Mouse (Mus musculus) megakaryocyte, embryonic 14.5 days (primary cell): ENCODE measurements around the gene Chd1l. TPM values are rescaled to one million over a fixed set of nuclear protein-coding genes. Genes with fewer than 3 reads are reported as not detected.

Source experiments
- H3K27me3 ChIP-seq: replicated peaks from 2 replicates; pipeline ENCODE3; 2012; ENCODE audit warnings: inconsistent platforms
- H3K36me3 ChIP-seq: replicated peaks from 2 replicates; pipeline ENCODE3; 2012; ENCODE audit warnings: low read length, inconsistent platforms, mixed read lengths
- H3K4me1 ChIP-seq: 2 replicates; pipeline ENCODE4 v1.6.1; 2012; ENCODE audit warnings: inconsistent platforms
- H3K4me3 ChIP-seq: replicated peaks from 2 replicates; pipeline ENCODE3; 2012; ENCODE audit warnings: moderate library complexity, mild to moderate bottlenecking, inconsistent platforms
- H3K9me3 ChIP-seq: 2 replicates; pipeline ENCODE4 v1.6.1; 2012; ENCODE audit warnings: inconsistent platforms
- FLI1 ChIP-seq: IDR thresholded peaks from 2 replicates; pipeline ENCODE4 v1.6.1; 2012; ENCODE audit warnings: low read length, inconsistent platforms, mixed read lengths
- GATA1 ChIP-seq: IDR thresholded peaks from 3 replicates; pipeline ENCODE4 v1.6.1; 2012; ENCODE audit warnings: mixed read lengths, low read length, inconsistent platforms, borderline replicate concordance
- polyA plus RNA-seq: library from polyadenylated mRNA; stranded (reverse); fragments of >175 nt; gene quantifications from 2 replicates; pipeline ENCODE4 v1.2.3, GENCODE M21; 2012; ENCODE audit warnings: low replicate concordance; ENCODE audit not compliant: insufficient read depth

Gene Chd1l
- polyA plus RNA-seq, 1 experiment: 3.5 TPM

- Histone ChIP-seq H3K4me1 (no peaks in the 10 kb centered on the region), H3K9me3 (no peaks in the 10 kb centered on the region)
- no peak for TF ChIP-seq FLI1
- no peak for TF ChIP-seq GATA1
Observed at GRCm38 (mm10) chr3:97648518-97648917, 38.5 kb upstream of the Chd1l start.

GRCm38 (mm10) chr3:97642001-97642400, 32.0 kb upstream of the Chd1l start:
- Histone ChIP-seq H3K27me3 (no peaks in the 10 kb centered on the region), H3K9me3 (no peaks in the 10 kb centered on the region), H3K4me3 (no peak overlapping the region), H3K36me3 (no peaks in the 10 kb centered on the region), H3K4me1 (no peaks in the 10 kb centered on the region)
- no peak for TF ChIP-seq GATA1
- no peak for TF ChIP-seq FLI1

More at GRCm38 (mm10) chr3:97648518-97648917, 38.5 kb upstream of the Chd1l start:
- Histone ChIP-seq H3K27me3 (no peaks in the 10 kb centered on the region), H3K36me3 (no peaks in the 10 kb centered on the region), H3K4me3 (no peak overlapping the region)

- Histone ChIP-seq H3K4me1 (no peaks in the 10 kb centered on the region), H3K27me3 (no peaks in the 10 kb centered on the region), H3K9me3 (no peaks in the 10 kb centered on the region), H3K36me3 (no peaks in the 10 kb centered on the region), H3K4me3 (no peak overlapping the region)
- TF ChIP-seq FLI1: no peak
- TF ChIP-seq GATA1: no peak
Observed at GRCm38 (mm10) chr3:97641396-97641795, 31.4 kb upstream of the Chd1l start.

GRCm38 (mm10) chr3:97634288-97634761, 24.3 kb upstream of the Chd1l start:
- Histone ChIP-seq H3K36me3 (no peaks in the 10 kb centered on the region), H3K9me3 (no peaks in the 10 kb centered on the region), H3K27me3 (no peaks in the 10 kb centered on the region), H3K4me1 (no peaks in the 10 kb centered on the region; the same call in 1 of the 2 replicates), H3K4me3 (no peak overlapping the region)
- TF ChIP-seq GATA1: no peak
- no peak for TF ChIP-seq FLI1

- no peaks in the 10 kb centered on the region for H3K27me3 ChIP-seq
- H3K4me3 ChIP-seq: no peak overlapping the region
- peaks cover 7% of the 10 kb centered on the region for H3K4me1 ChIP-seq
- H3K36me3 ChIP-seq: no peaks in the 10 kb centered on the region
- TF ChIP-seq FLI1 (no peak), GATA1 (no peak)
- no peaks in the 10 kb centered on the region for H3K9me3 ChIP-seq
Observed at GRCm38 (mm10) chr3:97633456-97633855, 23.5 kb upstream of the Chd1l start.

DNA sequence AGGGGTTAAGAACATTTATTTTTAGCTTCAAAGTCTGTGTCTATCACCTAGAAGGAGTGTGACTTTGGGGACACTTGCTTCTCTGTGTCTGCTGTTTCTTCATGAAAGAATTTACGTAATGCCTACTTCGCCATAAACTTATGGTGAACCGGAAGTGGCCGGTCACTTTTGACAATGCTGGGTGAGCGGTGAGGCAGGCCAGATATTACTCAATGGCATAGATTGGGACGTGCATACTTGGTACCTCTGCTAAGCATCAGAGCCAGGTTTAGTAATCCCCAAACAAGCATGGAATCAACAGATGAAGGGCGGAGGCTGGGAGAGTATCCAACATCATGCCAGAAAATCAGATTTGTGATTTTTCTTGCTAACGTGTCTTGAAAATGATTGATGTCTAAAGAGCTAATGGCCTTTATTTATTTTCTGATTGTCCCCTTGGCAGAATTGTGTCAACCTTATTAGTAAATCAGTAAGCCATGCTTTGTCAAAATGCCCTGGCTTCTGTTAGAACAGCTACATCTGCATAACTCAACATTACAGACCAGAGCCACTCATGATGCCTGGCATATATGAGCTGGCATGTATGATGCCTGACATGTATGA, 21.4 kb upstream of the Chd1l start:
- no peak overlapping the region for H3K4me3 ChIP-seq
- no peaks in the 10 kb centered on the region for H3K27me3 ChIP-seq
- H3K9me3 ChIP-seq: no peaks in the 10 kb centered on the region
- H3K4me1 ChIP-seq: peaks cover 13% of the 10 kb centered on the region
- no peaks in the 10 kb centered on the region for H3K36me3 ChIP-seq
- no peak for TF ChIP-seq FLI1

DNA sequence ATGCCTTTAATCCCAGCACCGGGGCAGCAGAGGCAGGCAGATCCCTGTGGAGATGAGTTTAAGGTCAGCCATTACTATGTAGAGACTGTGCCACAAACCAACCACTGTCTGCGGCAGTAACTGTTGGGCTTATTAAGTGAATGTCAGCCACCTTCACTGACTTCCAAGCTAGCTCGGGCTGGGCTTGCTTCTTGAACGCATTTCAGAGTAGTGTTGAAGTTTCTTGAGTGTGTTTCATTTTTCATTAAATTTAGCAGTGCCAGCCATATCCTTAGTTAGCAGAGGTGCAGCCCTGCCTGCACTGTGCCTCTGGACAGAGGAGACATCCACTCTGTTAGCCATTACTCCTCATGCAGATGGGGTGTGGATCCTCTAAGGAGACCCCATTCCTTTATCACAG, 20.7 kb upstream of the Chd1l start:
- no peak overlapping the region for H3K4me3 ChIP-seq
- H3K4me1 ChIP-seq: peaks cover 13% of the 10 kb centered on the region
- no peak for TF ChIP-seq FLI1
- no peak for TF ChIP-seq GATA1
- H3K9me3 ChIP-seq: no peaks in the 10 kb centered on the region
- no peaks in the 10 kb centered on the region for H3K27me3 ChIP-seq
- H3K36me3 ChIP-seq: no peaks in the 10 kb centered on the region

DNA sequence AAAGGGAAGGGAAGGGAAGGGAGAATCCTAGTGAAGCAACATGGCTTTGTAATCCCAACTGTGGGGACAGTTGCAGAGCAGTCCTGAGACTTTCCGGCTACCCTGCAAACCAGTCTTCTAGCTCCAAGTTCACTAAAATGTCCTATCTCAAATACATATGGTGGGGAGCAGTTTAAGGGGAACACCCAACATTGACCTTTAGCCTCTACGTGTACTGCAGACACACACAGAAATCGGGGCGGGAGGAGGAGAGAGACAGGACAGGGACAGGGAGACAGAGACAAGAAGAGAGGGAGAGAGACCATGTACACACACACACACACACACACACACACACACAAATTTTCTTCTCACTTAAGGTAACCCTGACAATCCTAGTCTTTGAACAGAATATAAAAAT, 19.9 kb upstream of the Chd1l start:
- no peaks in the 10 kb centered on the region for H3K9me3 ChIP-seq
- H3K27me3 ChIP-seq: no peaks in the 10 kb centered on the region
- no peaks in the 10 kb centered on the region for H3K36me3 ChIP-seq
- no peak overlapping the region for H3K4me3 ChIP-seq
- H3K4me1 ChIP-seq: peaks cover 13% of the 10 kb centered on the region
- TF ChIP-seq FLI1 (no peak), GATA1 (no peak)

DNA sequence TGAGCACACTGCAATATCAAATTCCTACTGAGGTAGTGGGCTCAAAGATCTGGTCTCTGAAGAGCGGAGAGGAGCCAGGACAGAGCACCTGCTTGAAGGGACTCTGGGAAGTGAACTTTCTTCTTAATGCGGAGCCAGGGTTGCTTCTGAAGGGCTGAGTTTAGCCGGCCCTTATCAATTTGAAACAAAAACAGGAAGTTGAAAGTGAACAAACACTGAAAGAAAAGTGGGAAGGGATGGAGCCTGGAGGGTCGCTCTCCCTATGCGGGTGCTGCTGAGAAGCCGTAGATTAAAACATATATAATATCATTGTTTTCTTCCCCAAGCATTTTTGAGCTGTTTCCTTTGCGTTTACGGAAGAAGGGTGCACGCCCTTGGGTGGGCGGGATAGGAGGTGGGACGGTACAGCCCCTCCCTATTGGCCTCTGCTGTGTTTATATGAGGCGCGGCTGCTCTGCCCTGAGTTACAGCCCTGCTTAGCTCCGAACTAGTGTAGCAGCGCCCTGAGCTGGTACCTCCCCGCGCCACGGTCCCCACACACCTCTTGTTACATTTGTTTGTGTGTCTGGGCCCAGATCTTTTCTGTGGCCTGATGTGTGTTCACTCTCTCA, 18.5 kb upstream of the Chd1l start, which contains the start of gene Fmo5:
Fmo5 (plus strand) TSS at position 414 of the 611 bp plus-strand sequence.
- H3K9me3 ChIP-seq: no peaks in the 10 kb centered on the region
- peaks cover 13% of the 10 kb centered on the region for H3K4me1 ChIP-seq
- TF ChIP-seq FLI1 (no peak), GATA1 (no peak)
- H3K27me3 ChIP-seq: no peaks in the 10 kb centered on the region
- H3K4me3 ChIP-seq: peak within 1 kb of the TSS; percentile 89
- no peaks in the 10 kb centered on the region for H3K36me3 ChIP-seq

GRCm38 (mm10) chr3:97627893-97628292, 17.9 kb upstream of the Chd1l start:
- Histone ChIP-seq H3K9me3 (no peaks in the 10 kb centered on the region), H3K27me3 (no peaks in the 10 kb centered on the region), H3K4me3 (peak overlapping the region; percentile 80), H3K36me3 (no peaks in the 10 kb centered on the region), H3K4me1 (peaks cover 13% of the 10 kb centered on the region)
- TF ChIP-seq GATA1: no peak

DNA sequence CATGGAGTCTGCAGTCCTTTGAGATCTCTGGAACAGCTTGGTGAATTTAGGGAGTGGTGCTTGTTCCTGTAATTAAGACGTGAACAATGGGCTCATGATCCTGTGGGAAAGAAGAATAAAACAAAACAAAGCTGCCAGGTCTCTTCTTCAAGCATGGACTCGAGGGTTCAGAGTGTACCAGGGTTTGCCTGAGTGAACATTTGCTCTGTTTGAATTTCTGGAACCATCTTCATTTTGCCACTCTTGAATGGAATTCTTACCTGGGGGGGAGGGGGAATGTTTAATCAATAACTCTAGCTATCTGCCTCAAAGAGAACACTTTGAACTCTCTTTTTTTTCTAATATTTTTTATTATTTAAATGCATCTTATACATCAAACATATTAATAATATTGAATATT, 14.6 kb upstream of the Chd1l start:
- Histone ChIP-seq H3K36me3 (no peaks in the 10 kb centered on the region), H3K4me1 (peaks cover 13% of the 10 kb centered on the region)

More for the DNA sequence above, 14.6 kb upstream of the Chd1l start:
- Histone ChIP-seq H3K4me3 (no peak overlapping the region), H3K9me3 (no peaks in the 10 kb centered on the region), H3K27me3 (no peaks in the 10 kb centered on the region)
- no peak for TF ChIP-seq FLI1
- TF ChIP-seq GATA1: no peak
